Comparison of ENCODE assay signal across 24 mouse cellular contexts in genomic region chr14:121294484-121294883, GRCm38 (mm10).
DNase-seq lines count a peak whose midpoint lies in the region; ATAC-seq and TF ChIP-seq lines count a peak whose summit lies in the region.
"Had no signal": no experiment of that assay in that cellular context is flagged by ENCODE, and none has a peak within 500 bp of the region (broad histone marks: within the 10 kb centered on the region; RNA-seq: fewer than 3 reads in every experiment).

No protein-coding gene starts in this region.

- ATAC-seq in heart, embryonic 13.5 days (ENCODE audit: extremely low read depth, insufficient number of reproducible peaks, low FRiP score, low TSS enrichment), result no peak
- ATAC-seq in lung, embryonic 14.5 days (ENCODE audit: insufficient read depth), result no peak
- peak; percentile 53; the same call in 1 of the 2 replicates for ATAC-seq in lung, postnatal 0 days
- ATAC-seq: activated CD4-positive, CD25-positive, alpha-beta regulatory T cell, adult 4 months; CD4-positive, CD25-positive, alpha-beta regulatory T cell, adult 4 months; forebrain, embryonic 13.5 days; forebrain, embryonic 15.5 days; Patski had no signal

- 0 out of 2 replicates have a peak overlapping the region, but pooled peaks have one; percentile 17 for H3K27ac ChIP-seq in heart, embryonic 13.5 days (replicated peaks)
- H3K27ac ChIP-seq in lung, embryonic 14.5 days (ENCODE audit: low read depth), result no peak overlapping the region
- no peak overlapping the region for H3K27ac ChIP-seq in lung, postnatal 0 days (ENCODE audit: low read length)
- H3K27ac ChIP-seq: embryonic facial prominence, embryonic 10.5 days; embryonic facial prominence, embryonic 12.5 days; forebrain, embryonic 13.5 days; forebrain, embryonic 15.5 days had no signal

- H3K9me3 ChIP-seq in heart, embryonic 13.5 days, result no peaks in the 10 kb centered on the region
- H3K9me3 ChIP-seq in lung, embryonic 14.5 days (ENCODE audit: low read depth, low read length), result no peaks in the 10 kb centered on the region
- no peaks in the 10 kb centered on the region for H3K9me3 ChIP-seq in lung, postnatal 0 days (ENCODE audit: low read length)
- H3K9me3 ChIP-seq: embryonic facial prominence, embryonic 10.5 days; embryonic facial prominence, embryonic 12.5 days; forebrain, embryonic 13.5 days; forebrain, embryonic 15.5 days; G1E had no signal

- H3K4me3 ChIP-seq in heart, embryonic 13.5 days, result no peak overlapping the region
- no peak overlapping the region for H3K4me3 ChIP-seq in lung, embryonic 14.5 days (ENCODE audit: low read depth, low read length)
- no peak overlapping the region for H3K4me3 ChIP-seq in lung, adult 2 months (replicated peaks; ENCODE audit: extremely low read depth, low read depth, low read length)
- no peak overlapping the region for H3K4me3 ChIP-seq in lung, postnatal 0 days (ENCODE audit: low read depth, low read length)
- H3K4me3 ChIP-seq: embryonic facial prominence, embryonic 10.5 days; embryonic facial prominence, embryonic 12.5 days; forebrain, embryonic 13.5 days; forebrain, embryonic 15.5 days had no signal

- intact Hi-C loops in heart, postnatal 14 days (cut with DNase I), result no loop called here

- no peak overlapping the region for H3K4me2 ChIP-seq in heart, embryonic 13.5 days
- H3K4me2 ChIP-seq in lung, embryonic 14.5 days, result no peak overlapping the region
- H3K4me2 ChIP-seq in lung, postnatal 0 days (replicated peaks; ENCODE audit: low read depth, low read length), result no peak overlapping the region
- H3K4me2 ChIP-seq: embryonic facial prominence, embryonic 12.5 days; forebrain, embryonic 13.5 days; forebrain, embryonic 15.5 days had no signal

- no peak for TF ChIP-seq POLR2A in lung, adult 2 months (IDR thresholded peaks at IDR 0.05; ENCODE audit: borderline replicate concordance, extremely low read depth, low read depth, low read length)

- 65% methylated on average over 12 of the region's 12 CpGs for WGBS in heart, embryonic 13.5 days
- WGBS in lung, embryonic 14.5 days, result 61% methylated on average over 12 of the region's 12 CpGs
- 77% methylated on average over 12 of the region's 12 CpGs for WGBS in lung, adult 2 months
- 36% methylated on average over 12 of the region's 12 CpGs for WGBS in lung, postnatal 0 days

- DNase-seq in heart, postnatal 14 days, result no peak
- DNase-seq in lung, embryonic 14.5 days, result peak; percentile 23
- no peak for DNase-seq in lung, adult 2 months
- peak; percentile 50 for DNase-seq in lung, postnatal 0 days (ENCODE audit: low spot score)
- DNase-seq in lung, postnatal 14 days, result no peak
- DNase-seq: adrenal gland, adult 8-10 months; adrenal gland, postnatal 14 days; adrenal gland, postnatal 36 days; B cell, adult 2 months; cerebellum, adult 11-12 months; cerebellum, adult 2 months; cerebellum, adult 9-10 months; cerebellum, postnatal 10 days; cerebellum, postnatal 25 days had no signal

- no peak for TF ChIP-seq EP300 in lung, postnatal 0 days (IDR thresholded peaks at IDR 0.05)

- H3K4me1 ChIP-seq in heart, embryonic 13.5 days, result peaks cover 30% of the 10 kb centered on the region
- H3K4me1 ChIP-seq in lung, embryonic 14.5 days (ENCODE audit: insufficient read depth), result no peaks in the 10 kb centered on the region
- no peaks in the 10 kb centered on the region for H3K4me1 ChIP-seq in lung, adult 2 months (ENCODE audit: control insufficient read depth, insufficient read depth, low read length)
- no peaks in the 10 kb centered on the region for H3K4me1 ChIP-seq in lung, postnatal 0 days (ENCODE audit: insufficient read depth, low read depth, low read length)
- H3K4me1 ChIP-seq: embryonic facial prominence, embryonic 10.5 days; embryonic facial prominence, embryonic 12.5 days; forebrain, embryonic 13.5 days had no signal

- peaks cover 96% of the 10 kb centered on the region for H3K36me3 ChIP-seq in heart, embryonic 13.5 days
- H3K36me3 ChIP-seq in lung, embryonic 14.5 days (ENCODE audit: insufficient read depth), result peaks cover 68% of the 10 kb centered on the region
- H3K36me3 ChIP-seq in lung, postnatal 0 days (ENCODE audit: insufficient read depth, low read length), result peaks cover 22% of the 10 kb centered on the region; the same call in 1 of the 2 replicates

- no peak overlapping the region for H3K9ac ChIP-seq in heart, embryonic 13.5 days
- H3K9ac ChIP-seq in lung, embryonic 14.5 days, result no peak overlapping the region
- no peak overlapping the region for H3K9ac ChIP-seq in lung, postnatal 0 days (replicated peaks; ENCODE audit: low read depth)
- H3K9ac ChIP-seq: embryonic facial prominence, embryonic 12.5 days; forebrain, embryonic 13.5 days; forebrain, embryonic 15.5 days had no signal

- no peak for TF ChIP-seq CTCF in lung, embryonic 14.5 days (IDR thresholded peaks at IDR 0.05; ENCODE audit: low read depth)
- no peak for TF ChIP-seq CTCF in lung, adult 2 months (IDR thresholded peaks at IDR 0.05; ENCODE audit: insufficient read depth, low read length)
- TF ChIP-seq CTCF in lung, postnatal 0 days (IDR thresholded peaks at IDR 0.05), result no peak

- H3K27me3 ChIP-seq in heart, embryonic 13.5 days (replicated peaks), result no peaks in the 10 kb centered on the region
- no peaks in the 10 kb centered on the region for H3K27me3 ChIP-seq in lung, embryonic 14.5 days (ENCODE audit: insufficient read depth, low read length)
- no peaks in the 10 kb centered on the region for H3K27me3 ChIP-seq in lung, postnatal 0 days (replicated peaks; ENCODE audit: insufficient read depth, low read length)
- H3K27me3 ChIP-seq: CH12.LX; embryonic facial prominence, embryonic 12.5 days; forebrain, embryonic 13.5 days; forebrain, embryonic 15.5 days; Patski had no signal

Comparison
In these comparisons a context has a peak if more than half of its experiments do, and no peak if none do; other contexts are left out.
1. DNase-seq: peak in lung, embryonic 14.5 days (single experiment) and lung, postnatal 0 days (single experiment); none in heart, postnatal 14 days (0 of 2), lung, adult 2 months (single experiment) and lung, postnatal 14 days (single experiment).